Mouse (Mus musculus) megakaryocyte, embryonic 14.5 days (primary cell): Measurements from ENCODE around the gene Ms4a12.

Experiments used
- FLI1 ChIP-seq: IDR thresholded peaks from 2 replicates; pipeline ENCODE4 v1.6.1; 2012; ENCODE audit warnings: low read length, inconsistent platforms, mixed read lengths
- GATA1 ChIP-seq: IDR thresholded peaks from 3 replicates; pipeline ENCODE4 v1.6.1; 2012; ENCODE audit warnings: mixed read lengths, low read length, inconsistent platforms, borderline replicate concordance

GRCm38 (mm10) chr19:11234921-11235735, 2.9 kb upstream of the Ms4a12 start:
- TF ChIP-seq GATA1 (no peak), FLI1 (no peak)
